Mouse (Mus musculus): ENCODE measurements around the gene Inpp5e. TPM values are rescaled to one million over a fixed set of nuclear protein-coding genes. Genes with fewer than 3 reads are reported as not detected.

Gene Inpp5e
- total RNA-seq, 2 experiments from 2014 or later = 5.7 to 5.8 TPM

Other genes with a start within 250 kb of the Inpp5e start
- not detected for gene Lhx3, start 200.9 kb downstream of the Inpp5e start, total RNA-seq (2021)
- 1 to 10 TPM; 4.3 to 5.4 TPM for gene Qsox2, start 171.7 kb downstream of the Inpp5e start, total RNA-seq (2021)
- gene Ccdc187, start 114.6 kb downstream of the Inpp5e start, total RNA-seq (2021) = under 1 TPM; 0.04 to 0.09 TPM
- gene Gpsm1, start 93.7 kb downstream of the Inpp5e start, total RNA-seq (2021) = 1 to 10 TPM; 6.4 to 7.4 TPM
- 10 to 100 TPM; 17.0 to 17.6 TPM for gene Dnlz, start 57.1 kb downstream of the Inpp5e start, total RNA-seq (2021)
- gene Card9, start 48.3 kb downstream of the Inpp5e start, total RNA-seq (2021) = 1 to 10 TPM in 1 of 2 experiments, under 1 TPM in 1; 0.71 to 1.1 TPM
- gene Snapc4, start 28.6 kb downstream of the Inpp5e start, total RNA-seq (2021) = 1 to 10 TPM; 6.2 to 7.2 TPM
- 10 to 100 TPM; 24.5 to 24.9 TPM for gene Entr1, start 19.9 kb downstream of the Inpp5e start, total RNA-seq (2021)
- gene Pmpca, start 19.9 kb downstream of the Inpp5e start, total RNA-seq (2021) = 100 to 1,000 TPM; 125 to 136 TPM
- gene Sec16a, start 36.0 kb upstream of the Inpp5e start, total RNA-seq (2021) = 10 to 100 TPM; 20.9 to 24.1 TPM
- 10 to 100 TPM; 17.1 to 18.9 TPM for gene Notch1, start 107.5 kb upstream of the Inpp5e start, total RNA-seq (2021)
- gene Egfl7, start 170.8 kb upstream of the Inpp5e start, total RNA-seq (2021) = 100 to 1,000 TPM in 1 of 2 experiments, 10 to 100 TPM in 1; 64.1 to 106 TPM
- not detected for gene Gm20532, start 177.4 kb upstream of the Inpp5e start, total RNA-seq (2021)
- gene Agpat2, start 195.2 kb upstream of the Inpp5e start, total RNA-seq (2021) = 1 to 10 TPM; 4.9 to 6.3 TPM
- gene Fam69b, start 219.3 kb upstream of the Inpp5e start, total RNA-seq (2021) = 1 to 10 TPM; 1.4 to 3.1 TPM

Data from gastrocnemius, postnatal 14 days (tissue).